Mouse (Mus musculus) CD8-positive naive resting alpha-beta T cell, adult 2 months (primary cell): ENCODE results near the gene Hltf.
"Not testable (repeated sequence)": the region's sequence is repeated elsewhere in the genome, so short reads cannot be mapped to it uniquely, and the experiment has no call there.

Source experiments
- DNase-seq, 2 experiments: peaks; one replicate each; pipeline ENCODE4 v3.0.0; 2022; ENCODE audit warnings: low read depth in 2 of 2, low spot score in 2 of 2

Hltf gene

DNA sequence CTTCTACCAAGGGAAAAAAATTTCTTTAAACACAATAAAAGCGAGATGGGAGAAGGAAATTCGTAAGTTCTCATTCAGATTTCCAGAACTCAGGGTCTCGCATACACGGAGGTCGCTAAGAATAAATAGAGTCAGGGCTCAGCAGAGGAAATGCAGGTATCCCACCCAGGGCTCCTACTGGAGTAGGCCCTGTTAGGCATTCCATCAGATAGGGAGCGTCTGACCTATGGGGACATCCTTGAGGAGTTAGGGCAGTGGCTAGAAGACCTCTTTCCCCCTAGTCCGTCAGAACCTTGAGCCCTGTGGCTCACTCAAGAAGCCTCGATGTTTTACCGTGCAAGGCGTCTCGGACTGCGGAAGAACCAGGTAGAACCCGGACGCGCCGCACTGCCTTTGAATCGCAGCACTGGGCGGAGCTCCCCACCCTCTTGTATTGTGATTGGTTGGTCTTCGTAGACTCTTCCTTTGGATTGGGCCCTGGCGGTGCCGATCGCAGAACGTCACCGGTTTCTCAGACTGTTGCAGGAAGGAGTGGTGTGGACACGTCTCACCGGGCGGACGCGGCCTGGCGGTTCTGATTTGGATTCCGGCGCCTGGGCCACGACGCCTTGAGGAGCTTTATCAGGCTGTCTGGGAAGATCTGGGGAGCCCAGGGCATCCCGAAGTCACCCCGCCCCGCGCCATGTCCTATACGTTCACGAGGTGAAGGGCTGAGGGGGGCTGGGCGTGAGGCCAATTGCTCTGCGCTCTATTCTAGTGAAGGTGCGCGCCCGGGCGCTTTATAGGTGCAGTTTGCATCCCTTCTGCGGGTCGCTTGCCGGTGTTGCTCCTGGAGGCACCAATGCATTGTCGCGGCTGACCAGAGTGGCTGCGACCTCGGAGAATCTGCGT is at the start of gene Hltf:
Gene Hltf, plus strand, starts transcription at position 506 of the 891 bp plus-strand sequence.
- peak; percentile 89 to 91 for DNase-seq

GRCm38 (mm10) chr3:20010464-20010863 is 47.1 kb upstream of the Hltf start:
- DNase-seq = no peak

DNA sequence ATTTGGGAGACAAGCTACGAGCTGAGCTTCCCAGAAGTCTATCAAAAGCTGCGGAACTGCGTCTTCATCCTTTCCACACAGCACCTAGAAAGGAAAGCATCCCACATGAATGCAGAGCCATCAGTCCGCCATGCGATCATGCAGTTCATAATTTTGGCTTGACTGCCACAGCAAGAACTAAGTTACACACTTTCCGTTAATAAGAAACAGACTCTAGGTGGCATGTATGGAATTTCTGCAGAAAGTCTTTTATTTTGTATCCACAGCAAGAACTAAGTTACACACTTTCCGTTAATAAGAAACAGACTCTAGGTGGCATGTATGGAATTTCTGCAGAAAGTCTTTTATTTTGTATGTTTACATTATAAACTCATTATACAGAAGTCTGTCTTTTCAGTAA is 46.7 kb upstream of the Hltf start:
- DNase-seq = not testable (repeated sequence)

DNA sequence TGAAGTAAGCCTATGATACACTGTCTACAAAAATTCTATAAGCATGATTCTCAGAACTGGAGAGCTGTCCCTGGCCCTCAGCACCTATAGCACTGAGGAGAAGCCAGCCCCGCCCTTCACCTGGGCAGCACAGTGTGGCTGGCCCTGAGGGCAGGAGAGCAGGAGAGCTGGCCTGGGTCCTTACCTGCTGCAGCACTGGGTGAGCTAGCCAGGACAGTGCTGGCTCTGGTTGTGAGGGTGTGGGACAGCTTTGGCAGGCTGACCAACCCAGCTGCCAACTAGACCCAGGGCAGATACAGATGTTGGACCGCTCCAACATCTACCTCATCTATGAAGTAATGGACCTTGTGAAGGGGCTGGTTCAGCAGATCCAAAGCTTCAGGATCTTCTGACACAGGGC is 43.2 kb upstream of the Hltf start:
- DNase-seq = no peak

DNA sequence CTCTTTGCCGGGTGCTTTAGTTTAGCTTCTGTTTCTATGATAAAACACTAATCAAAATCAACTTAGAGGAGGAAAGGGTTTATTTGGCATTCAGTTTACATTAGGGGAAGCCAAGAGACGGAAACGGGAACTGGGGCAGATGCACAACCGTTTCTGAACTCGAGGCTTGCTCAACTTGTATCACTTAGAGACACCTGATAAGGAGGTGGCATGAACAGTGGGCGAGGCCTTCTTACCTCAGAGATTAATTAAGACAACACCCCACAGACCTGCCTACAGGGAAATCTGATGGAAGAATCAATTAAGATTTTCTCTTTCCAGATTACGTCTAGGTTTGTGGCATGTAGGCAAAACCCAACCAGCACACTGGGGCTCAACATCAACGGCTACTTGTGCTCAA is 39.5 kb upstream of the Hltf start:
- DNase-seq = no peak

DNA sequence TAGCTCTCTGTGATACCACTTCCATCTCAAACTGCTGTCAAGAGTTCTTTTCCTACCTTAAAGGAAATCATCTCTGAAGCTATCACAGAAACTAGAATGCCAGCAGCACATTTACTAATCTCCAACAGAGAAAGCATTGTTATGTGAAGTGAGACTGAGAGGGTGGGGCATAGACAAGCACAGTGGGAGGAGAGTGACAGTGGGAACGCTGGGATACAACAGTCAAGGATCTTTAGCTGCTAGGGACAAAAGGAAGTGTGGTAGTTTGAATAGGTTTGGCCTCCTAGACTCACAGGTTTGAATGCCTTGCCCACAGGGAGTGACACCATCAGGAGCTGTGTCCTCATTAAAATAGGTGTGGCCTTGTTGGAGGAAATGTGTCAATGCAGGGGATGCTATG is 33.8 kb upstream of the Hltf start:
- no peak for DNase-seq

DNA sequence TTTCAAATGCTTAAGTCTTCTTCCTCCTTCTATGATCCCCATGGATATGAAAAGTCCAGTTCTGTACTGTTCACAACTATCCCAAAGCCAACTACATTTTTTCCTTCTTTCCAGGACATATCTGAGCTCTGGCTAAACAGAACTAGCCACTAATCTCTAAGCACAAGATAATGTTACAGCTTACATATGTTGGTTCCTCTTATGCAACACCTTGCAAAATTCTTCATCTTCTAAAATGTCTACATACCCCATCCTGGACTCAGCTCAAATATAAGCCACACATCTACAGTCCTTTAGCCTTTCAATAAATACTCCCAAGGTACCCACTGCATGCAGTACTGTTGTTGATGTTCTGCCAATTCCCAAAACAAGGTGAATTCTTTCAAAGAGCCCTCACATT is 31.1 kb upstream of the Hltf start:
- DNase-seq = no peak

GRCm38 (mm10) chr3:20026996-20027689 is 30.5 kb upstream of the Hltf start:
- DNase-seq = no peak

- DNase-seq = no peak
Observed at GRCm38 (mm10) chr3:20027788-20028187, 29.8 kb upstream of the Hltf start.

DNA sequence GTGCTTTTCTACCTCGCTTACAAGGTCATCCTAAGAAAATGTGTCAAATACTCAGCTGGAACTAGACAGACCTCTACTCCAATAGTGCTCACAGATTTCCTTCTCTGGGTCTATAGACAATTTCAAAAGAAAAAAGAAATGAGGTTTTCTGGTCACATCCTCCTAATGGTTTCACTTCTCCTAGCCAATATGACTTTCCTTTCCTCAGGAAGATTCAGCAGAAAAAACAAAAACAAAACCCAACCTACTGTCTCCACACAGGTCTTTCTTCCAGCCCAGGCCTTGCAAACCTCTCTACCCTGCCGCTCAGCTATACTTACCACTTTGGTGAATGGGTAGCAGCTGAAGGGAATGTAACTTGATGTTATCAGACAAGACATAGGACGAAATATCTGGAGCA is 29.0 kb upstream of the Hltf start:
- no peak for DNase-seq

GRCm38 (mm10) chr3:20030807-20031206 is 26.8 kb upstream of the Hltf start:
- DNase-seq = no peak

- DNase-seq = peak in 1 of 2 experiments; percentile 3
Observed at GRCm38 (mm10) chr3:20033761-20034718, 23.6 kb upstream of the Hltf start.

DNA sequence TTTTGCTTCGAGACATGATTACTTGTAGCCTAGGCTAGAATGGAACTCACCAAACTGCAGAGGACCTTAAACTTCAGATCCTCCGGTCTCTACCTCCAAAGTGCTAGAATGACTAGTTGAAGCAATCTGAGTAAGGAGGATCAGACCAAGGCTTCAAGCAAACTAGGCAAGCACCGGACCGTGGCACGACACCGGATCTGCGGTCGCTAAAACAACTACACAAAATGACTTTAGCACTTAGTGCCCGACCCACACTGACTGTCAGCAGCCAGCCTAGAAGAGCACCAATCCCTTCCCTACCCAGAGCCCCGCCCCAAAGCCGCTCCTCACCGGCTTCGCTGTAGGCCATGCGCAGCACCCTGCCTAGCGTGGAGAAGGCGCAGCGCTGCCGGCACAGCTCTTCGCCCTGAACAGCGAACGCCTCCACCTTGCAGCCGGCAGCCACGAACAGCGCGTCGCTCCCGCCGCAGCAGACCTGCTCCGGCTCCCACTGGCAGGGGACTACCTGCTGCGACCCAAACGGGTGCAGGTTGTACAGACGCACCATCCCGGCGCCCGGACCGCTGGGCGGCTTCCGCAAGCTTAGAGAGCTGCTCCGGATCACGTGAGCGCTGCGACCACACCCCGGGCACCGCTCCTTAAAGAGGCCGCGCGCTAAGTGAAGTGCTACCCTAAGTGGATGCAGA is 22.7 kb upstream of the Hltf start, which contains the start of gene Hps3:
Gene Hps3, minus strand, starts transcription at position 597 of the 686 bp plus-strand sequence.
- DNase-seq = peak; percentile 76 to 83

DNA sequence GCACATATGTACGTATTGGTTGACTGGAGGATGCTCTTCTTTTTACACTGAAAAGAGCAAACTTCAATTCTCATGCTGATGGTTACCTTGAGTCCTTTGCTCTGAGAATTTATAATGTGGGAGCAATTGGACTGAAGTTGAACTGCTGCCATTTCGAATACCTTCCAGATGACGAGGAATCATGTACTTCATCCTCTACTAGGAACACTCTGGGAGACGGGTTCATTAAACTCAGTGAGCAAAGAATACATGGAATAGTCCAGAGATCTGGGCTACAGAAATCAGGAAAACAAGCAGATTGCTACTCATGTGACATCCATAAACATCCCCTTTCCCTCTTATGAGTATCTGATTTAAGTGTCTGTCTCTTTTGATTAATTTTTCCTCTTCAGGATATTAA is 21.5 kb upstream of the Hltf start:
- no peak for DNase-seq

DNA sequence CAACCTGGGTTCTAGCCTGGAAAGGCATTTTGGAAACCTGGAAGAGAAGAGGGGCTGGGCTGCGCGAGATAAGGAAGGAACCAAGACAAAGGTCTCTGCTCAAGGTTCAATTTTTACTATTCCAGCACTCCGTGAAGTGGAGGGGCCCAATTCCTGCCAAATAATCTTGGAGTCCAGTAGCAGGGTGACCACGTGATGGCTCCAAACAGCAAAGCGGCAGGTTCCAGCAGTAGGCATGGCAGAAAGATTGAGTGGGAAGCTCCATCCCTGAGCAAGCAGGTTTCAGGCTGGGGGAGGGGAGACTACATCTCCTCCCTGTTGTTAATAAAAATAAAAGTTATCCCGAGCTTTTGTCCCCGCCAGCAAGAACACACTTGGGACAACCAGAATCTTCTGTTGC is 16.1 kb upstream of the Hltf start:
- not testable (repeated sequence) for DNase-seq

DNA sequence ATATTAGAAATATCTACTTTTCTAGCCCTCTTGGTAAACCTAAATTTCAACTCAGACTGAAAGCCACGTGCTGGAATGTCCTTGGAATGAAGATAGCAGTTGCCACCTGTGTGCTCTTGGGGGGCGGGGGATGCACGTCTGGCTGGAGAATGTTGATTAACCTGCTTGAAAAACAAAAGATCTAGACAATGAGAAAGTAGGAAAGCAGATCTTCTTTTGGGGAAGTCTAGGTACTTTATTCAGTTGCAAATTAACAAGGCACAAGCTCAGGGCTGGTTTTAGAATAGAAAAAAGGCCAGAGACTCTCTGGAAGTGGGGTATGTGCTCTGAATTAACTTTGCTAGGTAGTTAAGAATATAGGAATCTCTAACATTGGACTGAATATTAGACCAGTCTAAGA is 12.9 kb upstream of the Hltf start:
- DNase-seq = not testable (repeated sequence)

DNA sequence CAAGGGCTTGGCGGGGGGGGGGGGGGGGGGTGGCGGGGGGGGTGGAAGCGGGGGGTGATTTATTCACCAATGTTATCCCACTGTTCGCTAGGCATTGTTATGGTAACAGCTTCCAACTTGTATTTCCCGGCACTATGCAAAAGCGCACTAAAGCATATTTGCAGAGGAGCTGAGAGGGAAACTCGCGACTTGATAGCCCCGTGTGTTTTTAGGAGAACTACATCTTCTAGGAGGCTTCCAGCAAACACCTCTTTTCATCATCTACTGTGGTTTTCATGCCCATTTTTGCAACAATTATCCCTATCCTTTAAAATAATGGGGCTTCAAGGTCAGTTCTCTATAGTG is 558 bp downstream of the Hltf start:
- DNase-seq = no peak

DNA sequence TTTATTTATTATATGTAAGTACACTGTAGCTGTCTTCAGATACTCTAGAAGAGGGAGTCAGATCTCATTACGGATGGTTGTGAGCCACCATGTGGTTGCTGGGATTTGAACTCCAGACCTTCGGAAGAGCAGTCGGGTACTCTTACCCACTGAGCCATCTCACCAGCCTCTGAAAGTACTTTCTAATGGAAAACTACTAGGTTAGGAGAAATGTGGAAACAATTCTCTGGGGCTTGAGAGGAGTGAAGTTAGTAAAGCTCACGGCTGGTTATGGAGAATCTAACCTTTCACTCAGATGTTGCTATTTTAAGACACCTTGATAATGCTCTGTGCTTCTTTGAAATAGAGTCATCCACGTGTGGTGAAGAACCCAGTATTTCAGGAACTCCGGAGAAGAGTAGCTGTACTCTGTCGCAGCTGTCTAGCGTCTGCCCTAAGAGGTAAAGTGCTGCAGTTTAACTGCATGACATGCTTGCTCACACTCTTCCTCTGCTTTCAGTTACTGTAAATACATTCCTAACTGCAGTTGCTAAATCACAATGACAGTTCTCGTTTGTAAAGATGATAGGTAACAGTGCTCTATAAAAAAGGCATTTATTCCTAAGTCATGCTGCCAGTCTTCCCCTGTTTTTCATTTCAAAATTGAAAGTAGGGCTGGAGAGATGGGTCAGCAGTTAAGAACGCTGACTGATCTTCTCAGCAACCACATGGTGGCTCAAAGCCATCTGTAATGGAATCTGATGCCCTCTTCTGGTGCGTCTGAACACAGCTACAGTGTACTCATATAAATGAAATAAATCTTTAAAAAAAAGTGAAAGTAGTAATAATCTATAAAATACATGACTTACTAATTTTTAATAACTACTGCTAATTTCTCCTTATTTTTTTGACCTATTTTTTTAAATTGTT is 18.8 kb downstream of the Hltf start:
- DNase-seq = no peak

DNA sequence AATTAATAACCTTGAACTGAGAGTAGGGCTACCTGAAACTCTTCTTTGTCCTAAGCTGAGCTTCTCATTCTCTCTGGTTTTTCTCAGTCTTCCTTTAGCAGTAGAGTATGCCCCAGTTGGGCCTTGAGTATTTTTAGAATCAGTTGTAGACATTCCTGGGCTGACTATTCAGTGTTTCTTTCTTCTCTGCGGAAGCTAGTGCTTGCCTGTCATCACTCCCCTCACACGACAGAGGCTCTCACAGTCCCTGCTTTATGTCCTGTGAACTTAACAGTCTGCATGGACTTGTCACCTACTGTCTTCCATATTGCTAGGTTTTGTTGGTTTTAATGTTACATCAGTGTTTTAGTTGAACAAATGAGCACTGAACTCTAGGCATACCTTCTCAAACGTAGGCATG is 24.6 kb downstream of the Hltf start:
- DNase-seq = no peak

DNA sequence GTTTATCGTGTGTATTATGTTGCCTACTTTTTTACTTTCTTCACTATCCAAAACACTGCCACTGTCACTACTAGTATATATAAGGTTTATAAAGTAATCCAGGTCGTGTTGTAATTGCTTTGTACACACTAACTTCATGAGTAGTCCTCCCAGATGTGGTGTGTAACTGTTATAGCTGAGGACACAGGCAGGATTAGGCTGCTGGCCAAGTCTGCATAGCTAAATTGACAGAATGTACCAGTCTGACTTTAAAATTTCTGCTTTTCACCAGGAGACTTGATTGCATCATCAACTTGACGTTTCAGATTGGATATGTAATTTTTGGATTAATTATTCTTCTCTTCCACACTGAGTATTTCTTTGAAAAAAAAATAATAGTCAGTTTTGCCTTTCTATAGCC is 46.2 kb downstream of the Hltf start:
- DNase-seq = no peak
